Mouse (Mus musculus) ES-E14 (cell line): ENCODE results near the gene Ppard. TPM values are rescaled to one million over a fixed set of nuclear protein-coding genes. Genes with fewer than 3 reads are reported as not detected.

Source experiments
- DNase-seq: peaks from one replicate; pipeline ENCODE4 v3.0.0-alpha.2; 2013; ENCODE audit warnings: low read depth, low spot score
- H3K27ac ChIP-seq: 2 replicates; pipeline ENCODE4 v1.5.1; 2012; ENCODE audit warnings: low read depth, mild to moderate bottlenecking, low read length, moderate library complexity, mixed read lengths; ENCODE audit not compliant: poor library complexity, insufficient read depth, severe bottlenecking
- H3K36me3 ChIP-seq: 2 replicates; pipeline ENCODE4 v1.6.1; 2012; ENCODE audit warnings: mild to moderate bottlenecking, low read length, moderate library complexity, mixed read lengths; ENCODE audit not compliant: control insufficient read depth, poor library complexity, insufficient read depth, severe bottlenecking
- H3K4me1 ChIP-seq, 2 experiments: fragments of 150-350 bp in 1 of 2; sonication (generic) in 1 of 2; 2 replicates each; pipeline ENCODE4 v1.6.1; 2012; ENCODE audit warnings: low read length in 2 of 2, mild to moderate bottlenecking in 1 of 2, mixed read lengths in 1 of 2; ENCODE audit not compliant: control insufficient read depth in 2 of 2, insufficient read depth in 2 of 2, poor library complexity in 1 of 2
- H3K4me3 ChIP-seq, 2 experiments: fragments of 150-350 bp in 1 of 2; sonication (generic) in 1 of 2; 2 replicates each; pipeline ENCODE4 v1.5.1; 2012; ENCODE audit warnings: low read length in 2 of 2, low read depth in 1 of 2, mild to moderate bottlenecking in 1 of 2, mixed read lengths in 1 of 2; ENCODE audit not compliant: insufficient read depth in 1 of 2, poor library complexity in 1 of 2, severe bottlenecking in 1 of 2
- H3K9ac ChIP-seq: 2 replicates; pipeline ENCODE4 v1.6.1; 2012; ENCODE audit warnings: low read depth, mild to moderate bottlenecking, low read length, mixed read lengths; ENCODE audit not compliant: poor library complexity, insufficient read depth, severe bottlenecking
- H3K9me3 ChIP-seq: fragments of 150-350 bp; sonication (generic); 2 replicates; pipeline ENCODE4 v1.6.1; 2012; ENCODE audit warnings: low read depth, mild to moderate bottlenecking, low read length; ENCODE audit not compliant: control insufficient read depth, insufficient read depth
- CHD2 ChIP-seq: IDR thresholded peaks from 2 replicates; pipeline ENCODE4 v1.6.1; 2014; ENCODE audit warnings: mild to moderate bottlenecking, low read depth, low read length, inconsistent platforms
- HCFC1 ChIP-seq: IDR thresholded peaks from 2 replicates; pipeline ENCODE4 v1.6.1; 2012; ENCODE audit warnings: low read length, inconsistent platforms, borderline replicate concordance; ENCODE audit not compliant: insufficient read depth
- MAFK ChIP-seq: IDR thresholded peaks from 2 replicates; pipeline ENCODE4 v1.6.1; 2014; ENCODE audit warnings: mild to moderate bottlenecking, low read depth, low read length, inconsistent platforms; ENCODE audit not compliant: insufficient read depth
- ZC3H11A ChIP-seq: IDR thresholded peaks from 2 replicates; pipeline ENCODE4 v1.6.1; 2012; ENCODE audit warnings: low read depth, mild to moderate bottlenecking, inconsistent platforms, low read length, borderline replicate concordance
- ZNF384 ChIP-seq: IDR thresholded peaks from 2 replicates; pipeline ENCODE4 v1.6.1; 2012; ENCODE audit warnings: low read depth, low read length, inconsistent platforms
- in situ Hi-C, 2 experiments: fragments of 600-800 bp; cut with MboI; formaldehyde crosslinking; loops; one replicate each; pipeline ENCODE4 v1.15.1; 2025; ENCODE audit warnings: low sequenced_read_pairs in 2 of 2, inconsistent platforms in 1 of 2; ENCODE audit not compliant: unreplicated experiment in 2 of 2
- total RNA-seq: library from RNA; depleted of rRNA; stranded (reverse); fragments of 300-350 nt; gene quantifications from 2 replicates; pipeline ENCODE4 v1.2.3, GENCODE M21; 2012

The Ppard gene
- total RNA-seq, 1 experiment = 6.7 TPM

GRCm38 (mm10) chr17:28259890-28260542 is 27.5 kb downstream of the Ppard start:
- no peaks in the 10 kb centered on the region for H3K9me3 ChIP-seq
- TF ChIP-seq ZC3H11A (no peak), ZNF384 (no peak), MAFK (no peak), CHD2 (no peak), HCFC1 (no peak)
- peak; percentile 62 for DNase-seq
- no peaks in the 10 kb centered on the region for H3K36me3 ChIP-seq
- in situ Hi-C loops = no loop called here
- H3K9ac ChIP-seq = peak overlapping the region; percentile 39; the same call in 1 of the 2 replicates
- H3K4me3 ChIP-seq = peak overlapping the region in 1 of 2 experiments; percentile 11; a peak in 2 of 4 replicates
- no peak overlapping the region for H3K27ac ChIP-seq
- H3K4me1 ChIP-seq = peaks cover 7 to 52% of the 10 kb centered on the region in 2 experiments; a peak in 3 of 4 replicates

GRCm38 (mm10) chr17:28260543-28260909 is 28.0 kb downstream of the Ppard start:
- H3K4me1 ChIP-seq = peaks cover 7 to 55% of the 10 kb centered on the region in 2 experiments; a peak in 3 of 4 replicates
- H3K27ac ChIP-seq = no peak overlapping the region
- in situ Hi-C loops = no loop called here

GRCm38 (mm10) chr17:28261795-28262194 is 29.3 kb downstream of the Ppard start:
- H3K4me1 ChIP-seq = peaks cover 3 to 45% of the 10 kb centered on the region in 2 experiments; a peak in 3 of 4 replicates
- no peak for TF ChIP-seq ZC3H11A
- TF ChIP-seq CHD2 = no peak
- no peak for TF ChIP-seq ZNF384
- TF ChIP-seq HCFC1 = no peak
- TF ChIP-seq MAFK = no peak
- no peaks in the 10 kb centered on the region for H3K9me3 ChIP-seq
- H3K27ac ChIP-seq = no peak overlapping the region
- in situ Hi-C loops = no loop called here
- no peak for DNase-seq
- H3K4me3 ChIP-seq = no peak overlapping the region
- H3K9ac ChIP-seq = no peak overlapping the region
- no peaks in the 10 kb centered on the region for H3K36me3 ChIP-seq

More at GRCm38 (mm10) chr17:28260543-28260909, 28.0 kb downstream of the Ppard start:
- DNase-seq = no peak
- Histone ChIP-seq H3K4me3 (no peak overlapping the region), H3K9me3 (no peaks in the 10 kb centered on the region), H3K9ac (no peak overlapping the region), H3K36me3 (no peaks in the 10 kb centered on the region)
- TF ChIP-seq MAFK = no peak

- H3K9ac ChIP-seq = no peak overlapping the region
- TF ChIP-seq ZC3H11A (no peak), MAFK (no peak), CHD2 (no peak), HCFC1 (no peak), ZNF384 (no peak)
- H3K4me3 ChIP-seq = no peak overlapping the region
- H3K9me3 ChIP-seq = no peaks in the 10 kb centered on the region
- H3K27ac ChIP-seq = no peak overlapping the region
- no peak for DNase-seq
- in situ Hi-C loops = no loop called here
- no peaks in the 10 kb centered on the region for H3K36me3 ChIP-seq
- peaks cover 2 to 37% of the 10 kb centered on the region in 2 experiments; a peak in 2 of 4 replicates for H3K4me1 ChIP-seq
Measured at GRCm38 (mm10) chr17:28263181-28263894, 30.8 kb downstream of the Ppard start.
